Mouse (Mus musculus): Measurements from ENCODE around the gene Slc12a8. TPM values are rescaled to one million over a fixed set of nuclear protein-coding genes. Genes with fewer than 3 reads are reported as not detected.

The Slc12a8 gene
- polyA plus RNA-seq, 1 experiment from 2014 or later, result 0.83 TPM

GRCm38 (mm10) chr16:33512555-33512954, 4.6 kb upstream of the Slc12a8 start:
- 66% methylated on average over 6 of the region's 6 CpGs for WGBS
- H3K4me1 ChIP-seq, result peaks cover 13% of the 10 kb centered on the region
- H3K4me3 ChIP-seq, result no peak overlapping the region
- no peaks in the 10 kb centered on the region for H3K27me3 ChIP-seq (replicated peaks)
- no peak overlapping the region for H3K9ac ChIP-seq
- no peaks in the 10 kb centered on the region for H3K36me3 ChIP-seq
- no peaks in the 10 kb centered on the region for H3K9me3 ChIP-seq
- ATAC-seq (ENCODE audit: extremely low read depth, insufficient number of reproducible peaks, low FRiP score, low TSS enrichment), result no peak
- no peak overlapping the region for H3K27ac ChIP-seq (replicated peaks)
- H3K4me2 ChIP-seq, result no peak overlapping the region

GRCm38 (mm10) chr16:33517627-33518026, 499 bp downstream of the Slc12a8 start:
- H3K4me1 ChIP-seq, result peaks cover 21% of the 10 kb centered on the region
- WGBS, result 24% methylated on average over 4 of the region's 4 CpGs
- no peaks in the 10 kb centered on the region for H3K27me3 ChIP-seq (replicated peaks)
- ATAC-seq (ENCODE audit: extremely low read depth, insufficient number of reproducible peaks, low FRiP score, low TSS enrichment), result no peak
- peak overlapping the region; percentile 53 for H3K4me3 ChIP-seq
- H3K36me3 ChIP-seq, result no peaks in the 10 kb centered on the region
- H3K9me3 ChIP-seq, result no peaks in the 10 kb centered on the region
- peak overlapping the region; percentile 86 for H3K4me2 ChIP-seq
- H3K9ac ChIP-seq, result no peak overlapping the region; the same call in 1 of the 2 replicates
- no peak overlapping the region; the same call in 1 of the 2 replicates for H3K27ac ChIP-seq (replicated peaks)

GRCm38 (mm10) chr16:33518236-33518635, 1.1 kb downstream of the Slc12a8 start:
- Histone ChIP-seq H3K27me3 (replicated peaks) (no peaks in the 10 kb centered on the region), H3K9me3 (no peaks in the 10 kb centered on the region), H3K27ac (replicated peaks) (no peak overlapping the region; the same call in 1 of the 2 replicates), H3K4me3 (no peak overlapping the region), H3K4me2 (no peak overlapping the region), H3K4me1 (peaks cover 21% of the 10 kb centered on the region), H3K36me3 (no peaks in the 10 kb centered on the region), H3K9ac (no peak overlapping the region)
- 51% methylated on average over 7 of the region's 7 CpGs for WGBS
- no peak for ATAC-seq (ENCODE audit: extremely low read depth, insufficient number of reproducible peaks, low FRiP score, low TSS enrichment)

GRCm38 (mm10) chr16:33519916-33520568, 2.9 kb downstream of the Slc12a8 start:
- H3K27ac ChIP-seq (replicated peaks), result no peak overlapping the region
- H3K36me3 ChIP-seq, result no peaks in the 10 kb centered on the region
- H3K4me1 ChIP-seq, result peaks cover 21% of the 10 kb centered on the region
- WGBS, result 56% methylated on average over 6 of the region's 6 CpGs
- no peak overlapping the region for H3K4me2 ChIP-seq
- no peaks in the 10 kb centered on the region for H3K9me3 ChIP-seq
- H3K27me3 ChIP-seq (replicated peaks), result no peaks in the 10 kb centered on the region
- no peak overlapping the region for H3K9ac ChIP-seq
- no peak overlapping the region for H3K4me3 ChIP-seq
- no peak for ATAC-seq (ENCODE audit: extremely low read depth, insufficient number of reproducible peaks, low FRiP score, low TSS enrichment)

GRCm38 (mm10) chr16:33522516-33522915, 5.4 kb downstream of the Slc12a8 start:
- 52% methylated on average over 4 of the region's 4 CpGs for WGBS
- Histone ChIP-seq H3K36me3 (no peaks in the 10 kb centered on the region), H3K27ac (replicated peaks) (no peak overlapping the region), H3K9me3 (no peaks in the 10 kb centered on the region), H3K4me3 (no peak overlapping the region), H3K4me2 (no peak overlapping the region), H3K9ac (no peak overlapping the region), H3K27me3 (replicated peaks) (no peaks in the 10 kb centered on the region), H3K4me1 (peaks cover 8% of the 10 kb centered on the region)
- ATAC-seq (ENCODE audit: extremely low read depth, insufficient number of reproducible peaks, low FRiP score, low TSS enrichment), result no peak

GRCm38 (mm10) chr16:33523571-33523970, 6.4 kb downstream of the Slc12a8 start:
- Histone ChIP-seq H3K4me1 (no peaks in the 10 kb centered on the region; the same call in 1 of the 2 replicates), H3K27me3 (replicated peaks) (no peaks in the 10 kb centered on the region), H3K4me2 (no peak overlapping the region), H3K9ac (no peak overlapping the region), H3K36me3 (no peaks in the 10 kb centered on the region), H3K4me3 (no peak overlapping the region), H3K9me3 (peaks cover 5% of the 10 kb centered on the region; the same call in 1 of the 2 replicates), H3K27ac (replicated peaks) (no peak overlapping the region)
- no peak for ATAC-seq (ENCODE audit: extremely low read depth, insufficient number of reproducible peaks, low FRiP score, low TSS enrichment)
- WGBS, result 73% methylated on average over 10 of the region's 10 CpGs

GRCm38 (mm10) chr16:33529502-33530454, 12.7 kb downstream of the Slc12a8 start:
- Histone ChIP-seq H3K4me3 (no peak overlapping the region), H3K27me3 (replicated peaks) (no peaks in the 10 kb centered on the region), H3K4me2 (no peak overlapping the region), H3K36me3 (no peaks in the 10 kb centered on the region), H3K27ac (replicated peaks) (no peak overlapping the region), H3K9ac (no peak overlapping the region), H3K9me3 (peaks cover 5% of the 10 kb centered on the region; the same call in 1 of the 2 replicates), H3K4me1 (no peaks in the 10 kb centered on the region)
- 57% methylated on average over 11 of the region's 11 CpGs for WGBS
- ATAC-seq (ENCODE audit: extremely low read depth, insufficient number of reproducible peaks, low FRiP score, low TSS enrichment), result no peak

GRCm38 (mm10) chr16:33531184-33531583, 14.1 kb downstream of the Slc12a8 start:
- WGBS, result 67% methylated on average over 8 of the region's 8 CpGs
- H3K9ac ChIP-seq, result no peak overlapping the region
- no peak overlapping the region for H3K4me3 ChIP-seq
- no peak overlapping the region for H3K27ac ChIP-seq (replicated peaks)
- H3K4me2 ChIP-seq, result no peak overlapping the region
- no peaks in the 10 kb centered on the region for H3K36me3 ChIP-seq
- H3K9me3 ChIP-seq, result peaks cover 5% of the 10 kb centered on the region; the same call in 1 of the 2 replicates
- no peaks in the 10 kb centered on the region for H3K4me1 ChIP-seq
- no peaks in the 10 kb centered on the region for H3K27me3 ChIP-seq (replicated peaks)
- ATAC-seq (ENCODE audit: extremely low read depth, insufficient number of reproducible peaks, low FRiP score, low TSS enrichment), result no peak

GRCm38 (mm10) chr16:33536456-33536855, 19.3 kb downstream of the Slc12a8 start:
- no peak for ATAC-seq (ENCODE audit: extremely low read depth, insufficient number of reproducible peaks, low FRiP score, low TSS enrichment)
- Histone ChIP-seq H3K27me3 (replicated peaks) (no peaks in the 10 kb centered on the region), H3K4me1 (no peaks in the 10 kb centered on the region), H3K9ac (no peak overlapping the region), H3K36me3 (no peaks in the 10 kb centered on the region), H3K9me3 (no peaks in the 10 kb centered on the region), H3K27ac (replicated peaks) (no peak overlapping the region), H3K4me2 (no peak overlapping the region), H3K4me3 (no peak overlapping the region)
- 72% methylated on average over 8 of the region's 8 CpGs for WGBS

- Histone ChIP-seq H3K4me2 (no peak overlapping the region), H3K27ac (replicated peaks) (no peak overlapping the region), H3K36me3 (no peaks in the 10 kb centered on the region), H3K4me3 (no peak overlapping the region), H3K27me3 (replicated peaks) (no peaks in the 10 kb centered on the region), H3K9me3 (no peaks in the 10 kb centered on the region), H3K4me1 (no peaks in the 10 kb centered on the region), H3K9ac (no peak overlapping the region)
- no peak for ATAC-seq (ENCODE audit: extremely low read depth, insufficient number of reproducible peaks, low FRiP score, low TSS enrichment)
- whole genome bisulfite sequencing, result 80% methylated on average over 21 of the region's 21 CpGs
These were observed 20.5 kb downstream of the Slc12a8 start for GRCm38 (mm10) chr16:33537499-33538225.

- Histone ChIP-seq H3K4me3 (no peak overlapping the region), H3K4me2 (no peak overlapping the region), H3K4me1 (no peaks in the 10 kb centered on the region), H3K9me3 (no peaks in the 10 kb centered on the region), H3K27me3 (replicated peaks) (no peaks in the 10 kb centered on the region), H3K27ac (replicated peaks) (no peak overlapping the region), H3K36me3 (no peaks in the 10 kb centered on the region), H3K9ac (no peak overlapping the region)
- no peak for ATAC-seq (ENCODE audit: extremely low read depth, insufficient number of reproducible peaks, low FRiP score, low TSS enrichment)
- 87% methylated on average over 2 of the region's 2 CpGs for whole genome bisulfite sequencing
These were observed 27.2 kb downstream of the Slc12a8 start for GRCm38 (mm10) chr16:33544346-33544745.

Data from heart, embryonic 13.5 days (tissue).